Mouse (Mus musculus) C2C12 (cell line): ENCODE data around the gene Farp2. TPM values are rescaled to one million over a fixed set of nuclear protein-coding genes. Genes with fewer than 3 reads are reported as not detected.
A peak's percentile ranks its signal among the peaks of the same experiment; 100 is the strongest.

ENCODE experiments used
- H3K27me3 ChIP-seq: one replicate; pipeline ENCODE4 v1.6.1; 2011; ENCODE audit not compliant: control insufficient read depth, insufficient read depth, insufficient read length
- H3K36me3 ChIP-seq: one replicate; pipeline ENCODE4 v1.6.1; 2011; ENCODE audit not compliant: control insufficient read depth, insufficient read depth
- H3K4me3 ChIP-seq: one replicate; pipeline ENCODE4 v1.5.1; 2011; ENCODE audit warnings: mild to moderate bottlenecking, control low read depth; ENCODE audit not compliant: poor library complexity, insufficient read depth, severe bottlenecking
- H3K79me2 ChIP-seq: one replicate; pipeline ENCODE4 v1.6.1; 2011; ENCODE audit not compliant: control insufficient read depth, insufficient read depth
- H3K79me3 ChIP-seq: one replicate; pipeline ENCODE4 v1.6.1; 2011; ENCODE audit warnings: low read depth, control low read depth
- H3ac ChIP-seq: one replicate; pipeline ENCODE3; 2011; ENCODE audit warnings: low read depth; ENCODE audit not compliant: control insufficient read depth, insufficient read length
- CEBPB ChIP-seq: IDR thresholded peaks from one replicate; pipeline ENCODE4 v1.6.1; 2011; ENCODE audit warnings: low read depth, mild to moderate bottlenecking, control low read depth, moderate library complexity
- CTCF ChIP-seq: IDR thresholded peaks from one replicate; pipeline ENCODE4 v1.5.1; 2011; ENCODE audit not compliant: control insufficient read depth, insufficient read depth, insufficient read length
- FOSL1 ChIP-seq: IDR thresholded peaks from one replicate; pipeline ENCODE4 v1.8.0; 2011; ENCODE audit warnings: mild to moderate bottlenecking, low read length; ENCODE audit not compliant: poor library complexity, insufficient read depth, severe bottlenecking
- MAX ChIP-seq: IDR thresholded peaks from one replicate; pipeline ENCODE4 v1.6.1; 2011; ENCODE audit warnings: mild to moderate bottlenecking, control low read depth
- MYOD1 ChIP-seq: IDR thresholded peaks from one replicate; pipeline ENCODE4 v1.6.1; 2011; ENCODE audit warnings: low read depth; ENCODE audit not compliant: control insufficient read depth, insufficient read length
- MYOG ChIP-seq: IDR thresholded peaks from one replicate; pipeline ENCODE4 v1.6.1; 2011; ENCODE audit not compliant: control insufficient read depth, insufficient read length; ENCODE audit errors: extremely low read depth
- USF1 ChIP-seq: IDR thresholded peaks from one replicate; pipeline ENCODE4 v1.6.1; 2011; ENCODE audit warnings: low read depth, mild to moderate bottlenecking, control low read depth, moderate library complexity
- polyA plus RNA-seq: library from polyadenylated mRNA; unstranded; fragments of >200 nt; fragmentation: generic; extraction: Trizol; gene quantifications from one replicate; pipeline ENCODE4 v1.2.1, GENCODE M21; 2012; ENCODE audit warnings: missing spikeins

Farp2 gene
- polyA plus RNA-seq, 1 experiment, result 3.0 TPM

GRCm38 (mm10) chr1:93636211-93636897, 124.5 kb downstream of the Farp2 start:
- Histone ChIP-seq H3K79me3 (peaks cover 29% of the 10 kb centered on the region), H3K36me3 (no peaks in the 10 kb centered on the region), H3K4me3 (peak overlapping the region; percentile 72), H3ac (peak overlapping the region; percentile 74), H3K27me3 (no peaks in the 10 kb centered on the region), H3K79me2 (peaks cover 39% of the 10 kb centered on the region)
- no peak for TF ChIP-seq MYOD1
- TF ChIP-seq MYOG, result no peak
- no peak for TF ChIP-seq CEBPB
- no peak for TF ChIP-seq FOSL1
- TF ChIP-seq MAX, result no peak
- no peak for TF ChIP-seq USF1
- TF ChIP-seq CTCF, result no peak

GRCm38 (mm10) chr1:93641978-93642377, 130.1 kb downstream of the Farp2 start:
- Histone ChIP-seq H3K79me2 (no peaks in the 10 kb centered on the region), H3ac (no peak overlapping the region), H3K79me3 (no peaks in the 10 kb centered on the region), H3K36me3 (no peaks in the 10 kb centered on the region), H3K27me3 (no peaks in the 10 kb centered on the region), H3K4me3 (no peak overlapping the region)
- TF ChIP-seq CEBPB, result no peak
- TF ChIP-seq MYOD1, result no peak
- TF ChIP-seq FOSL1, result no peak
- no peak for TF ChIP-seq CTCF
- no peak for TF ChIP-seq MYOG
- no peak for TF ChIP-seq USF1
- no peak for TF ChIP-seq MAX

- H3K4me3 ChIP-seq, result no peak overlapping the region
- H3ac ChIP-seq, result no peak overlapping the region
- H3K79me3 ChIP-seq, result no peaks in the 10 kb centered on the region
- no peaks in the 10 kb centered on the region for H3K27me3 ChIP-seq
- TF ChIP-seq FOSL1, result no peak
- no peak for TF ChIP-seq USF1
- TF ChIP-seq MYOG, result no peak
- no peak for TF ChIP-seq MYOD1
- TF ChIP-seq MAX, result no peak
- TF ChIP-seq CTCF, result no peak
- TF ChIP-seq CEBPB, result no peak
- H3K36me3 ChIP-seq, result no peaks in the 10 kb centered on the region
- no peaks in the 10 kb centered on the region for H3K79me2 ChIP-seq
Observed at GRCm38 (mm10) chr1:93642692-93643091, 130.8 kb downstream of the Farp2 start.

GRCm38 (mm10) chr1:93649604-93650172, 137.8 kb downstream of the Farp2 start:
- H3K27me3 ChIP-seq, result no peaks in the 10 kb centered on the region

GRCm38 (mm10) chr1:93654275-93654674, 142.4 kb downstream of the Farp2 start:
- TF ChIP-seq CEBPB (no peak), USF1 (no peak), CTCF (no peak), FOSL1 (no peak), MYOG (no peak), MAX (no peak), MYOD1 (no peak)

More at GRCm38 (mm10) chr1:93649604-93650172, 137.8 kb downstream of the Farp2 start:
- Histone ChIP-seq H3K79me3 (no peaks in the 10 kb centered on the region), H3K36me3 (no peaks in the 10 kb centered on the region), H3K4me3 (no peak overlapping the region), H3K79me2 (no peaks in the 10 kb centered on the region), H3ac (no peak overlapping the region)
- TF ChIP-seq MYOD1, result no peak
- TF ChIP-seq CEBPB, result no peak
- TF ChIP-seq MYOG, result no peak
- no peak for TF ChIP-seq MAX
- no peak for TF ChIP-seq CTCF
- no peak for TF ChIP-seq FOSL1
- TF ChIP-seq USF1, result no peak

GRCm38 (mm10) chr1:93654798-93655197, 142.9 kb downstream of the Farp2 start:
- no peak for TF ChIP-seq CTCF
- no peak for TF ChIP-seq FOSL1
- no peak for TF ChIP-seq USF1
- TF ChIP-seq CEBPB, result no peak
- TF ChIP-seq MYOG, result no peak
- TF ChIP-seq MAX, result no peak
- TF ChIP-seq MYOD1, result no peak
- H3K79me3 ChIP-seq, result no peaks in the 10 kb centered on the region
- no peaks in the 10 kb centered on the region for H3K79me2 ChIP-seq
- H3K4me3 ChIP-seq, result no peak overlapping the region
- H3K27me3 ChIP-seq, result no peaks in the 10 kb centered on the region
- H3ac ChIP-seq, result no peak overlapping the region
- no peaks in the 10 kb centered on the region for H3K36me3 ChIP-seq

More at GRCm38 (mm10) chr1:93654275-93654674, 142.4 kb downstream of the Farp2 start:
- H3K79me2 ChIP-seq, result no peaks in the 10 kb centered on the region
- no peaks in the 10 kb centered on the region for H3K36me3 ChIP-seq
- H3K27me3 ChIP-seq, result no peaks in the 10 kb centered on the region
- no peak overlapping the region for H3ac ChIP-seq
- no peaks in the 10 kb centered on the region for H3K79me3 ChIP-seq
- H3K4me3 ChIP-seq, result no peak overlapping the region
